Comparison of ENCODE assay signal across 8 mouse cellular contexts in genomic region chr8:4322470-4322869, GRCm38 (mm10). TPM values are rescaled to one million over a fixed set of nuclear protein-coding genes. Genes with fewer than 3 reads are reported as not detected.
A peak's percentile ranks its signal among the peaks of the same experiment; 100 is the strongest.
DNase-seq lines count a peak whose midpoint lies in the region; ATAC-seq and TF ChIP-seq lines count a peak whose summit lies in the region.

No protein-coding gene starts in this region.

- no peaks in the 10 kb centered on the region for H3K9me3 ChIP-seq in embryonic facial prominence, embryonic 11.5 days (replicated peaks; ENCODE audit: control insufficient read depth, low read length)
- no peaks in the 10 kb centered on the region for H3K9me3 ChIP-seq in heart, embryonic 12.5 days (replicated peaks)
- no peaks in the 10 kb centered on the region for H3K9me3 ChIP-seq in liver, postnatal 0 days (ENCODE audit: low read length)

- WGBS in embryonic facial prominence, embryonic 11.5 days, result 33% methylated on average over 2 of the region's 2 CpGs
- 35% methylated on average over 2 of the region's 2 CpGs for WGBS in heart, embryonic 12.5 days
- WGBS in liver, postnatal 0 days (ENCODE audit: insufficient replicate concordance), result 33% methylated on average over 2 of the region's 2 CpGs

- H3K4me2 ChIP-seq in embryonic facial prominence, embryonic 11.5 days (ENCODE audit: low read depth, low read length), result no peak overlapping the region
- 0 out of 2 replicates have a peak overlapping the region, but pooled peaks have one; percentile 4 for H3K4me2 ChIP-seq in heart, embryonic 12.5 days
- H3K4me2 ChIP-seq in liver, postnatal 0 days (ENCODE audit: low read depth, low read length), result no peak overlapping the region

- no peaks in the 10 kb centered on the region for H3K27me3 ChIP-seq in embryonic facial prominence, embryonic 11.5 days (ENCODE audit: control insufficient read depth, insufficient read depth, low read length)
- H3K27me3 ChIP-seq in heart, embryonic 12.5 days (replicated peaks), result no peaks in the 10 kb centered on the region
- H3K27me3 ChIP-seq in liver, postnatal 0 days (ENCODE audit: insufficient read depth, low read length), result no peaks in the 10 kb centered on the region

- H3K4me1 ChIP-seq in embryonic facial prominence, embryonic 11.5 days (ENCODE audit: control insufficient read depth, insufficient read depth, low read length), result no peaks in the 10 kb centered on the region
- H3K4me1 ChIP-seq in heart, embryonic 12.5 days (replicated peaks), result peaks cover 52% of the 10 kb centered on the region
- peaks cover 42% of the 10 kb centered on the region for H3K4me1 ChIP-seq in liver, postnatal 0 days (ENCODE audit: insufficient read depth)

- peak; percentile 86 for DNase-seq in adrenal gland, postnatal 10 days
- DNase-seq in embryonic facial prominence, embryonic 11.5 days (ENCODE audit: low spot score), result peak; percentile 91
- peak; percentile 91 to 93 for DNase-seq in kidney, postnatal 4 days
- peak; percentile 84 for DNase-seq in liver, postnatal 0 days
- peak; percentile 70 for DNase-seq in ovary, postnatal 36 days (ENCODE audit: low spot score)
- peak; percentile 79 to 85 for DNase-seq in thymus, postnatal 36 days

- H3K27ac ChIP-seq in embryonic facial prominence, embryonic 11.5 days (replicated peaks; ENCODE audit: low read depth, low read length), result no peak overlapping the region
- no peak overlapping the region for H3K27ac ChIP-seq in heart, embryonic 12.5 days (ENCODE audit: poor library complexity, severe bottlenecking)
- H3K27ac ChIP-seq in liver, postnatal 0 days (ENCODE audit: low read depth), result no peak overlapping the region

- no peak overlapping the region for H3K9ac ChIP-seq in embryonic facial prominence, embryonic 11.5 days (replicated peaks; ENCODE audit: low read length)
- H3K9ac ChIP-seq in heart, embryonic 12.5 days, result no peak overlapping the region
- no peak overlapping the region for H3K9ac ChIP-seq in liver, postnatal 0 days (replicated peaks)

- H3K4me3 ChIP-seq in embryonic facial prominence, embryonic 11.5 days (ENCODE audit: low read depth, low read length), result no peak overlapping the region
- no peak overlapping the region for H3K4me3 ChIP-seq in heart, embryonic 12.5 days
- no peak overlapping the region for H3K4me3 ChIP-seq in liver, postnatal 0 days (ENCODE audit: low read depth, low read length)

- no peak for TF ChIP-seq EP300 in liver, postnatal 0 days (IDR thresholded peaks at IDR 0.05; ENCODE audit: low read depth)

- H3K36me3 ChIP-seq in embryonic facial prominence, embryonic 11.5 days (replicated peaks; ENCODE audit: control insufficient read depth, insufficient read depth, low read depth, low read length), result no peaks in the 10 kb centered on the region; the same call in 1 of the 2 replicates
- H3K36me3 ChIP-seq in heart, embryonic 12.5 days, result peaks cover 34% of the 10 kb centered on the region
- H3K36me3 ChIP-seq in liver, postnatal 0 days (replicated peaks; ENCODE audit: insufficient read depth, low read length), result peaks cover 26% of the 10 kb centered on the region

- ATAC-seq in CD4-positive, CD25-positive, alpha-beta regulatory T cell, adult 4 months, result peak; percentile 22
- ATAC-seq in embryonic facial prominence, embryonic 11.5 days (replicated peaks; ENCODE audit: insufficient number of reproducible peaks, low FRiP score, low TSS enrichment, low read depth), result no peak
- no peak for ATAC-seq in heart, embryonic 12.5 days (ENCODE audit: insufficient number of reproducible peaks, low FRiP score)
- no peak for ATAC-seq in liver, postnatal 0 days

- peak; percentile 98 for TF ChIP-seq CTCF in liver, postnatal 0 days (IDR thresholded peaks at IDR 0.05; ENCODE audit: low read depth)

RNA-seq across cellular contexts. Expression of gene Ccl25, which starts 2.5 kb away (rescaled TPM):
- polyA plus RNA-seq in CD4-positive, CD25-positive, alpha-beta regulatory T cell, adult 4 months (2017; shearing (Covaris generic)), result 10 to 100 TPM; 12.2 to 12.5 TPM
- 10 to 100 TPM; 10.5 to 19.3 TPM for total RNA-seq in adrenal gland, postnatal 10 days (2021)
- polyA plus RNA-seq in embryonic facial prominence, embryonic 11.5 days (2014; fragmentation: Nextera tagmentation; extraction: Ambion mirVana), result 13.6 and 14.0 TPM in 2 replicates
- 12.2 and 14.0 TPM in 2 replicates for polyA plus RNA-seq in heart, embryonic 12.5 days (2016; fragmentation: Nextera tagmentation; extraction: Ambion mirVana)
- polyA plus RNA-seq in liver, postnatal 0 days (2015; fragmentation: Nextera tagmentation; extraction: Ambion mirVana), result 4.0 and 5.5 TPM in 2 replicates

RNA-seq across cellular contexts. Expression of gene Elavl1, which starts 2.7 kb away (rescaled TPM):
- polyA plus RNA-seq in CD4-positive, CD25-positive, alpha-beta regulatory T cell, adult 4 months (2017; shearing (Covaris generic)), result 10 to 100 TPM; 20.4 to 38.9 TPM
- 10 to 100 TPM; 77.7 to 83.9 TPM for total RNA-seq in adrenal gland, postnatal 10 days (2021)
- polyA plus RNA-seq in embryonic facial prominence, embryonic 11.5 days (2014; fragmentation: Nextera tagmentation; extraction: Ambion mirVana), result 384 and 409 TPM in 2 replicates
- 211 and 217 TPM in 2 replicates for polyA plus RNA-seq in heart, embryonic 12.5 days (2016; fragmentation: Nextera tagmentation; extraction: Ambion mirVana)
- polyA plus RNA-seq in liver, postnatal 0 days (2015; fragmentation: Nextera tagmentation; extraction: Ambion mirVana), result 57.6 and 59.6 TPM in 2 replicates

RNA-seq across cellular contexts. Expression of gene Timm44, which starts 46.8 kb away (rescaled TPM):
- 100 to 1,000 TPM in 1 of 2 experiments, 10 to 100 TPM in 1; 75.2 to 122 TPM for polyA plus RNA-seq in CD4-positive, CD25-positive, alpha-beta regulatory T cell, adult 4 months (2017; shearing (Covaris generic))
- 100 to 1,000 TPM; 150 to 180 TPM for total RNA-seq in adrenal gland, postnatal 10 days (2021)
- polyA plus RNA-seq in embryonic facial prominence, embryonic 11.5 days (2014; fragmentation: Nextera tagmentation; extraction: Ambion mirVana), result 70.2 and 74.3 TPM in 2 replicates
- polyA plus RNA-seq in heart, embryonic 12.5 days (2016; fragmentation: Nextera tagmentation; extraction: Ambion mirVana), result 59.0 and 66.8 TPM in 2 replicates
- 28.1 and 30.8 TPM in 2 replicates for polyA plus RNA-seq in liver, postnatal 0 days (2015; fragmentation: Nextera tagmentation; extraction: Ambion mirVana)
